Mouse (Mus musculus) heart, adult 18-20 months (tissue): ENCODE measurements around the gene Gm10670. TPM values are rescaled to one million over a fixed set of nuclear protein-coding genes. Genes with fewer than 3 reads are reported as not detected.
"Not testable (repeated sequence)": the region's sequence is repeated elsewhere in the genome, so short reads cannot be mapped to it uniquely, and the experiment has no call there.

Source experiments
- DNase-seq, 2 experiments: peaks; one replicate each; pipeline ENCODE4 v3.0.0; 2021 to 2022; ENCODE audit warnings: mixed read lengths in 1 of 2
- long read RNA-seq, 2 experiments: library from polyadenylated mRNA; stranded (forward); transcript quantifications; one replicate each; pipeline ENCODE4 v2.0.0; 2021
- total RNA-seq, 2 experiments: library from RNA; stranded (reverse); gene quantifications; 2 replicates each; pipeline ENCODE4 v1.2.3; 2021

The Gm10670 gene
- not detected for total RNA-seq
- long read RNA-seq, experiment 1 = 0 reads
- long read RNA-seq, experiment 2 = 0 reads

- not testable (repeated sequence) for DNase-seq
Observed at GRCm38 (mm10) chr7:20474825-20475224, at the start of gene Gm10670. Gene Gm10670 (minus strand): TSS chr7:20474925.

DNA sequence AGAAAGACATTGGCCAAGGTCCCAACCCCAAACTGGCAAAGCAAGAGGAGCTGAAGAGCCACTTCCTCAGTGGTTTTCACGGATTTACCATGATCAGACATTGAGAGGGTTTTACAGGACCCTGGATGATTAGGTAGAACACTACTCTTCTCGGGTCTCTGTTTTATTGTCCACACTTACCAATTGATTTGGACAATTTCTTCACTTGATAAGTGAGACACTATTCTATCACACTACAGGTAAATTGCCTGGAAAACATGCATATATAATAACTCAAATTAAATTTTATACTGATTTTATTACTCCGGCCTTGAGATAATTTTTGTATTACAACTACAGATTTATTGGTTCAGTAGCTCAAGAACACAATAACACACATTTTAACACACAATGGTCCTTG, 35.7 kb upstream of the Gm10670 start, which contains the start of gene Vmn1r103:
TSS of gene Vmn1r103 (minus strand) at position 101 of the 400 bp plus-strand sequence.
- not testable (repeated sequence) for DNase-seq

- not testable (repeated sequence) for DNase-seq
Observed at GRCm38 (mm10) chr7:20442493-20442892, 32.2 kb downstream of the Gm10670 start, which contains the start of gene Vmn1r101. Gene Vmn1r101 (minus strand): TSS chr7:20442593.

Other genes with a start within 250 kb of the Gm10670 start
- not detected for gene Gm4498, start 241.1 kb downstream of the Gm10670 start, total RNA-seq
- not detected for gene Gm5890, start 212.1 kb downstream of the Gm10670 start, total RNA-seq
- gene Gm4133, start 140.9 kb downstream of the Gm10670 start, total RNA-seq = not detected
- gene Gm5728, start 99.5 kb downstream of the Gm10670 start, total RNA-seq = not detected
- not detected for gene Vmn1r100, start 57.0 kb downstream of the Gm10670 start, total RNA-seq
- gene Vmn1r101, start 32.3 kb downstream of the Gm10670 start, total RNA-seq = not detected
- gene Vmn1r103, start 35.6 kb upstream of the Gm10670 start, total RNA-seq = not detected
- gene Vmn1r104, start 58.9 kb upstream of the Gm10670 start, total RNA-seq = not detected
- not detected for gene Gm5726, start 70.8 kb upstream of the Gm10670 start, total RNA-seq
- not detected for gene Gm4141, start 101.3 kb upstream of the Gm10670 start, total RNA-seq
- not detected for gene Gm4513, start 124.1 kb upstream of the Gm10670 start, total RNA-seq
- gene Vmn1r107, start 194.0 kb upstream of the Gm10670 start, total RNA-seq = not detected
- not detected for gene Vmn1r111, start 228.3 kb upstream of the Gm10670 start, total RNA-seq